Mouse (Mus musculus) stomach, embryonic 16.5 days (tissue): ENCODE measurements at regions not wholly inside any gene's neighbourhood (a gene's known extent, or its start where the extent isn't known, plus 50 kb on each side); places are given as distances from the start of the nearest gene placed in this dataset.
A peak's percentile ranks its signal among the peaks of the same experiment; 100 is the strongest.
"Not testable (repeated sequence)": the region's sequence is repeated elsewhere in the genome, so short reads cannot be mapped to it uniquely, and the experiment has no call there.

Source experiments
- ATAC-seq: fragments of 200-750 bp; cut with Nextera tagmentation; 2 replicates; pipeline ENCODE4 v1.8.0; 2017; ENCODE audit warnings: moderate number of reproducible peaks, moderate TSS enrichment; ENCODE audit not compliant: insufficient read depth, low FRiP score
- H3K27ac ChIP-seq: fragments of 300-500 bp; sonication (generic); 2 replicates; pipeline ENCODE4 v1.5.1; 2014; ENCODE audit warnings: low read length
- H3K27me3 ChIP-seq: fragments of 300-500 bp; sonication (generic); 2 replicates; pipeline ENCODE4 v1.6.1; 2014; ENCODE audit warnings: low read length, control low read depth, mixed read lengths; ENCODE audit not compliant: control insufficient read depth, insufficient read depth
- H3K36me3 ChIP-seq: fragments of 300-500 bp; sonication (generic); 2 replicates; pipeline ENCODE4 v1.6.1; 2014; ENCODE audit warnings: low read length; ENCODE audit not compliant: control insufficient read depth, insufficient read depth
- H3K4me1 ChIP-seq: fragments of 300-500 bp; sonication (generic); 2 replicates; pipeline ENCODE4 v1.6.1; 2014; ENCODE audit warnings: low read length, control low read depth, mixed read lengths; ENCODE audit not compliant: control insufficient read depth, insufficient read depth
- H3K4me2 ChIP-seq: fragments of 300-500 bp; sonication (generic); 2 replicates; pipeline ENCODE4 v1.6.1; 2014; ENCODE audit warnings: low read depth, low read length, mixed read lengths
- H3K4me3 ChIP-seq: fragments of 300-500 bp; sonication (generic); replicated peaks from 2 replicates; pipeline ENCODE4 v1.5.1; 2014; ENCODE audit warnings: mild to moderate bottlenecking, low read length
- H3K9ac ChIP-seq: fragments of 300-500 bp; sonication (generic); 2 replicates; pipeline ENCODE4 v1.6.1; 2014; ENCODE audit warnings: low read length
- H3K9me3 ChIP-seq: fragments of 300-500 bp; sonication (generic); replicated peaks from 2 replicates; pipeline ENCODE4 v1.6.1; 2016; ENCODE audit warnings: low read length, control low read depth; ENCODE audit not compliant: control insufficient read depth
- WGBS: fragments of 180-500 bp; shearing (Covaris S2); extraction: QIAGEN DNeasy Blood & Tissue Kit; methylation state at CpG from one replicate; pipeline ENCODE4 v1.1.7; 2014; 5-methylcytosine and 5-hydroxymethylcytosine counted together

- Histone ChIP-seq H3K27ac (no peak overlapping the region), H3K4me1 (no peaks in the 10 kb centered on the region), H3K9ac (no peak overlapping the region), H3K4me3 (peak overlapping the region; percentile 16), H3K27me3 (no peaks in the 10 kb centered on the region), H3K9me3 (no peaks in the 10 kb centered on the region), H3K4me2 (peak overlapping the region; percentile 30), H3K36me3 (no peaks in the 10 kb centered on the region)
- WGBS, result 6% methylated on average over 7 of the region's 7 CpGs
- ATAC-seq, result peak; percentile 92
Measured at GRCm38 (mm10) chrX:15322207-15322839, 1111.4 kb downstream of the H2al1n start.

- Histone ChIP-seq H3K4me2 (no peak overlapping the region; the same call in 1 of the 2 replicates), H3K9me3 (no peaks in the 10 kb centered on the region), H3K27me3 (no peaks in the 10 kb centered on the region), H3K36me3 (no peaks in the 10 kb centered on the region), H3K4me1 (no peaks in the 10 kb centered on the region), H3K27ac (no peak overlapping the region), H3K9ac (no peak overlapping the region), H3K4me3 (no peak overlapping the region)
- ATAC-seq, result no peak
- 49% methylated on average over 5 of the region's 5 CpGs for WGBS
Measured at GRCm38 (mm10) chrX:15322958-15323357, 1112.0 kb downstream of the H2al1n start.

GRCm38 (mm10) chrX:15365135-15365534 lies 1154.2 kb downstream of the H2al1n start:
- 89% methylated on average over 6 of the region's 6 CpGs for WGBS
- H3K4me3 ChIP-seq, H3K4me1 ChIP-seq, H3K4me2 ChIP-seq, H3K27ac ChIP-seq, H3K9ac ChIP-seq, H3K27me3 ChIP-seq, ATAC-seq, H3K9me3 ChIP-seq, H3K36me3 ChIP-seq: not testable (repeated sequence)
